9 mouse cellular contexts compared by ENCODE assay signal in genomic region chr1:137617513-137617912, GRCm38 (mm10).
DNase-seq lines count a peak whose midpoint lies in the region; ATAC-seq lines count a peak whose summit lies in the region.
"Had no signal": no experiment of that assay in that cellular context is flagged by ENCODE, and none has a peak within 500 bp of the region (broad histone marks: within the 10 kb centered on the region; RNA-seq: fewer than 3 reads in every experiment).

No protein-coding gene starts in this region.

- H3K27ac ChIP-seq in heart, embryonic 12.5 days (ENCODE audit: poor library complexity, severe bottlenecking), result no peak overlapping the region

- 46% methylated on average over 5 of the region's 5 CpGs for WGBS in heart, embryonic 12.5 days

- DNase-seq in heart, adult 8-10 months (ENCODE audit: low spot score), result peak; percentile 35
- peak; percentile 7 for DNase-seq in cerebellum, adult 8-10 months
- peak; percentile 17 to 43 for DNase-seq in frontal cortex, postnatal 14 days (ENCODE audit: low spot score in 2 of 2)
- peak; percentile 18 to 32 for DNase-seq in left cerebral cortex, postnatal 36 days (ENCODE audit: low spot score in 2 of 2)
- DNase-seq in kidney, postnatal 10 days, result no peak
- DNase-seq in embryo, embryonic 10.5 days (ENCODE audit: low spot score), result no peak
- DNase-seq in kidney, adult 9 months, result no peak
- DNase-seq: adrenal gland, adult 8-10 months had no signal

- H3K4me3 ChIP-seq in heart, embryonic 12.5 days, result no peak overlapping the region

- no peak overlapping the region for H3K4me2 ChIP-seq in heart, embryonic 12.5 days

- no peak for ATAC-seq in heart, embryonic 12.5 days (ENCODE audit: insufficient number of reproducible peaks, low FRiP score)

- H3K9ac ChIP-seq in heart, embryonic 12.5 days, result no peak overlapping the region

- no peaks in the 10 kb centered on the region for H3K9me3 ChIP-seq in heart, embryonic 12.5 days (replicated peaks)

- H3K27me3 ChIP-seq in heart, embryonic 12.5 days (replicated peaks), result no peaks in the 10 kb centered on the region

- peaks cover 8% of the 10 kb centered on the region for H3K4me1 ChIP-seq in heart, embryonic 12.5 days (replicated peaks)

- no peaks in the 10 kb centered on the region for H3K36me3 ChIP-seq in heart, embryonic 12.5 days

- intact Hi-C loops in left cerebral cortex, postnatal 36 days (cut with DNase I), result no loop called here

Comparison
In these comparisons a context has a peak if more than half of its experiments do, and no peak if none do; other contexts are left out.
1. DNase-seq: peak in heart, adult 8-10 months (single experiment), cerebellum, adult 8-10 months (single experiment), frontal cortex, postnatal 14 days (2 of 2) and left cerebral cortex, postnatal 36 days (2 of 2); none in kidney, postnatal 10 days (single experiment), embryo, embryonic 10.5 days (single experiment) and kidney, adult 9 months (single experiment).